In genomic region chr2:120015882-120016281, GRCm38 (mm10) we compare ENCODE assay signal across 16 mouse cellular contexts. TPM values are rescaled to one million over a fixed set of nuclear protein-coding genes. Genes with fewer than 3 reads are reported as not detected.
"Had no signal": no experiment of that assay in that cellular context is flagged by ENCODE, and none has a peak within 500 bp of the region (broad histone marks: within the 10 kb centered on the region; RNA-seq: fewer than 3 reads in every experiment).

No protein-coding gene starts in this region.

- H3K27me3 ChIP-seq: limb, embryonic 12.5 days; lung, embryonic 15.5 days; midbrain, embryonic 13.5 days; neural tube, embryonic 12.5 days had no signal

- H3K4me2 ChIP-seq: limb, embryonic 12.5 days; lung, embryonic 15.5 days; midbrain, embryonic 13.5 days; neural tube, embryonic 12.5 days had no signal

- DNase-seq: kidney, adult 8-10 months; kidney, postnatal 36 days; layer of hippocampus, adult 9-11 months; layer of hippocampus, postnatal 36 days; lung, postnatal 14 days; spleen, adult 18-20 months; thymus, adult 18-20 months; thymus, postnatal 14 days had no signal

- H3K4me3 ChIP-seq: limb, embryonic 12.5 days; lung, embryonic 15.5 days; midbrain, embryonic 13.5 days; myocyte; neural tube, embryonic 12.5 days had no signal

- H3K27ac ChIP-seq: kidney, postnatal 0 days; limb, embryonic 12.5 days; lung, embryonic 15.5 days; macrophage; midbrain, embryonic 13.5 days; neural tube, embryonic 12.5 days had no signal

- H3K9ac ChIP-seq: limb, embryonic 12.5 days; lung, embryonic 15.5 days; midbrain, embryonic 13.5 days; neural tube, embryonic 12.5 days had no signal

- H3K4me1 ChIP-seq: limb, embryonic 12.5 days; lung, embryonic 15.5 days; midbrain, embryonic 13.5 days; neural tube, embryonic 12.5 days had no signal

- ATAC-seq: intestine, postnatal 0 days; midbrain, embryonic 13.5 days had no signal

- H3K9me3 ChIP-seq: limb, embryonic 12.5 days; lung, embryonic 15.5 days; midbrain, embryonic 13.5 days; neural tube, embryonic 12.5 days had no signal

RNA-seq across cellular contexts. Expression of gene Gm28042, which starts 11.4 kb away (rescaled TPM):
- polyA plus RNA-seq: macrophage had no signal
